Comparison of ENCODE assay signal across 8 mouse cellular contexts in the genomic region with DNA sequence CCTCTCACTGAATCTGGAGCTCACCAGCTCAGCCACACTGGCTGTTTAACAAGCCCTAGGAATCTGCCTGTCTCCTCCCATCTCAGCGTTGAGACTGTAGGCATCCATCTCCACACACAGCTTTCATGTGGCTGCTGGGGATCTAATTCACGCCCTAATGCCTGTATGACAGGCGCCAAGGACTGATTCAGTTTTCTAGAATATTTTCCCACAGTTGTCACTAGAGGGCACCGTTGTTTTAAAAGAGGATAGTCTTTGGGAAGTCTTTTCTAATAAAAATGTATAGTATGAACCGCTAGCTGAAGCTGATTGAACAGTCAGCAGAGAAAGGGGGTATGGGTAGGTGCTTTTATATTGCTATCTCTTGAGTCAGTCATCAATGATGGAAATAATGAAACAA. TPM values are rescaled to one million over a fixed set of nuclear protein-coding genes. Genes with fewer than 3 reads are reported as not detected.
DNase-seq lines count a peak whose midpoint lies in the region; ATAC-seq and TF ChIP-seq lines count a peak whose summit lies in the region.

No protein-coding gene starts in this region.

- H3K36me3 ChIP-seq in liver, adult 2 months (ENCODE audit: control insufficient read depth, insufficient read depth, low read length): peaks cover 8% of the 10 kb centered on the region; the same call in 1 of the 2 replicates

- DNase-seq in adrenal gland, postnatal 14 days: peak; percentile 27
- DNase-seq in adrenal gland, postnatal 25 days: no peak
- DNase-seq in liver, adult 2 months (ENCODE audit: extremely low read depth, low read depth, low spot score): peak; percentile 64
- no peak for DNase-seq in liver
- DNase-seq in cerebellum, postnatal 25 days: peak; percentile 25 to 44
- DNase-seq in layer of hippocampus, adult 9-11 months: peak; percentile 30
- DNase-seq in urinary bladder, postnatal 10 days (ENCODE audit: low spot score): no peak

- H3K4me1 ChIP-seq in liver, adult 2 months (ENCODE audit: control insufficient read depth, insufficient read depth, low read length): peaks cover 8% of the 10 kb centered on the region

- 9% methylated on average over 5 of the region's 5 CpGs for WGBS in liver, adult 2 months

- no peak for TF ChIP-seq POLR2A in liver, adult 2 months (IDR thresholded peaks at IDR 0.05; ENCODE audit: extremely low read depth, insufficient read depth, low read length)

- 0 out of 2 replicates have a peak, but pooled peaks have one; percentile 36 for ATAC-seq in megakaryocyte-erythroid progenitor cell, adult 5-6 weeks (replicated peaks; ENCODE audit: low FRiP score, low TSS enrichment, poor library complexity, severe bottlenecking)

- no peaks in the 10 kb centered on the region for H3K27me3 ChIP-seq in liver, adult 2 months (ENCODE audit: control insufficient read depth, insufficient read depth, low read length)

- H3K27ac ChIP-seq in liver, adult 2 months (replicated peaks; ENCODE audit: insufficient read depth, low read depth, low read length): peak overlapping the region; percentile 72

- no peaks in the 10 kb centered on the region; the same call in 1 of the 2 replicates for H3K79me2 ChIP-seq in liver, adult 2 months (ENCODE audit: control insufficient read depth, insufficient read depth, low read length)

- H3K9ac ChIP-seq in liver, adult 2 months (ENCODE audit: low read depth, low read length): no peak overlapping the region; the same call in 1 of the 2 replicates

- peak; percentile 34; the same call in 1 of the 2 replicates for TF ChIP-seq CTCF in liver, adult 2 months (IDR thresholded peaks at IDR 0.05; ENCODE audit: low read depth, low read length)

- no peak overlapping the region for H3K4me3 ChIP-seq in liver, adult 2 months (ENCODE audit: insufficient read depth, low read depth, low read length)

RNA-seq across cellular contexts. Expression of a gene that starts 34.1 kb away (rescaled TPM):
- 39.1 and 50.5 TPM in 2 replicates for total RNA-seq in adrenal gland, postnatal 14 days (2021)
- 35.4 and 40.2 TPM in 2 replicates for total RNA-seq in adrenal gland, postnatal 25 days (2021)
- total RNA-seq in liver, adult 2 months (2014; rRNA removed): 19.8 and 23.8 TPM in 2 replicates
- 70.7 and 88.9 TPM in 2 replicates for polyA plus RNA-seq in liver, adult 2 months (2012; rRNA removed)
- 16.3 and 34.3 TPM in 2 replicates for total RNA-seq in megakaryocyte-erythroid progenitor cell, adult 5-6 weeks (2014; fragmentation: Nextera tagmentation)
- total RNA-seq in megakaryocyte-erythroid progenitor cell, adult 5-6 weeks (2017): 6.4 and 8.9 TPM in 2 replicates

Comparison
In these comparisons a context has a peak if more than half of its experiments do, and no peak if none do; other contexts are left out.
1. DNase-seq: peak in adrenal gland, postnatal 14 days (single experiment), liver, adult 2 months (single experiment), cerebellum, postnatal 25 days (2 of 2) and layer of hippocampus, adult 9-11 months (single experiment); none in adrenal gland, postnatal 25 days (single experiment), liver (single experiment) and urinary bladder, postnatal 10 days (single experiment).